Mouse (Mus musculus): Measurements from ENCODE around the gene Crisp3. TPM values are rescaled to one million over a fixed set of nuclear protein-coding genes. Genes with fewer than 3 reads are reported as not detected.

Crisp3 gene
- polyA plus RNA-seq, 1 experiment from 2014 or later: not detected

Other genes with a start within 250 kb of the Crisp3 start
- gene AC192777.2, start 146.8 kb downstream of the Crisp3 start, polyA plus RNA-seq (2015; fragmentation: Nextera tagmentation; extraction: Ambion mirVana): not detected in 2 replicates
- gene Pgk2, start 33.6 kb downstream of the Crisp3 start, polyA plus RNA-seq (2015; fragmentation: Nextera tagmentation; extraction: Ambion mirVana): not detected in 2 replicates
- 0.17 TPM in 1 of 2 replicates, not detected in the other for gene Crisp1, start 76.9 kb upstream of the Crisp3 start, polyA plus RNA-seq (2015; fragmentation: Nextera tagmentation; extraction: Ambion mirVana)